Comparison of ENCODE assay signal across 13 mouse cellular contexts in genomic region chr16:92653816-92654215, GRCm38 (mm10).
DNase-seq lines count a peak whose midpoint lies in the region; ATAC-seq lines count a peak whose summit lies in the region.
"Had no signal": no experiment of that assay in that cellular context is flagged by ENCODE, and none has a peak within 500 bp of the region (broad histone marks: within the 10 kb centered on the region; RNA-seq: fewer than 3 reads in every experiment).

No protein-coding gene starts in this region.

- no peak overlapping the region for H3K9ac ChIP-seq in forebrain, embryonic 15.5 days (replicated peaks)
- H3K9ac ChIP-seq in embryonic facial prominence, embryonic 15.5 days: no peak overlapping the region
- H3K9ac ChIP-seq: forebrain, embryonic 12.5 days; liver, embryonic 13.5 days had no signal

- no peak overlapping the region for H3K4me3 ChIP-seq in forebrain, embryonic 10.5 days
- no peak overlapping the region for H3K4me3 ChIP-seq in forebrain, embryonic 15.5 days
- no peak overlapping the region for H3K4me3 ChIP-seq in embryonic facial prominence, embryonic 15.5 days (replicated peaks)
- H3K4me3 ChIP-seq: forebrain, embryonic 12.5 days; liver, embryonic 13.5 days had no signal

- 57% methylated on average over 5 of the region's 5 CpGs for WGBS in forebrain, embryonic 10.5 days
- 60% methylated on average over 5 of the region's 5 CpGs for WGBS in forebrain, embryonic 15.5 days
- 38% methylated on average over 5 of the region's 5 CpGs for WGBS in embryonic facial prominence, embryonic 15.5 days

- no peaks in the 10 kb centered on the region for H3K9me3 ChIP-seq in forebrain, embryonic 10.5 days
- H3K9me3 ChIP-seq in forebrain, embryonic 15.5 days: no peaks in the 10 kb centered on the region
- no peaks in the 10 kb centered on the region for H3K9me3 ChIP-seq in embryonic facial prominence, embryonic 15.5 days (replicated peaks)
- H3K9me3 ChIP-seq: forebrain, embryonic 12.5 days; liver, embryonic 13.5 days had no signal

- intact Hi-C loops in left cerebral cortex, postnatal 10 days (cut with DNase I): no loop called here

- H3K27ac ChIP-seq in forebrain, embryonic 10.5 days: 0 out of 2 replicates have a peak overlapping the region, but pooled peaks have one; percentile 21
- no peak overlapping the region for H3K27ac ChIP-seq in forebrain, embryonic 15.5 days (replicated peaks)
- H3K27ac ChIP-seq in embryonic facial prominence, embryonic 15.5 days (replicated peaks): no peak overlapping the region
- H3K27ac ChIP-seq: forebrain, embryonic 12.5 days; liver, embryonic 13.5 days had no signal

- peaks cover 36% of the 10 kb centered on the region for H3K4me1 ChIP-seq in forebrain, embryonic 10.5 days
- 0 out of 2 replicates have a peak, but pooled peaks cover 5% of the 10 kb centered on the region for H3K4me1 ChIP-seq in forebrain, embryonic 15.5 days
- peaks cover 25% of the 10 kb centered on the region for H3K4me1 ChIP-seq in embryonic facial prominence, embryonic 15.5 days

- no peak for DNase-seq in forebrain, embryonic 10.5 days (ENCODE audit: extremely low spot score, low spot score)
- DNase-seq in 3T3-L1 (ENCODE audit: low read depth, low spot score): peak; percentile 94
- DNase-seq in lung, postnatal 36 days: peak; percentile 49
- no peak for DNase-seq in ovary, postnatal 10 days (ENCODE audit: low spot score)
- no peak for DNase-seq in left cerebral cortex, postnatal 10 days (ENCODE audit: extremely low spot score in 1 of 2, low spot score in 2 of 2)
- DNase-seq in retina, postnatal 1 day: no peak
- DNase-seq: adrenal gland, postnatal 10 days; kidney, postnatal 14 days; liver, embryonic 13.5 days had no signal

- no peaks in the 10 kb centered on the region for H3K36me3 ChIP-seq in forebrain, embryonic 10.5 days (replicated peaks)
- H3K36me3 ChIP-seq in forebrain, embryonic 15.5 days: no peaks in the 10 kb centered on the region
- peaks cover 2% of the 10 kb centered on the region; the same call in 1 of the 2 replicates for H3K36me3 ChIP-seq in embryonic facial prominence, embryonic 15.5 days
- H3K36me3 ChIP-seq: forebrain, embryonic 12.5 days had no signal

- no peaks in the 10 kb centered on the region for H3K27me3 ChIP-seq in forebrain, embryonic 10.5 days (ENCODE audit: poor library complexity, severe bottlenecking)
- no peaks in the 10 kb centered on the region for H3K27me3 ChIP-seq in forebrain, embryonic 15.5 days
- H3K27me3 ChIP-seq in embryonic facial prominence, embryonic 15.5 days: no peaks in the 10 kb centered on the region
- H3K27me3 ChIP-seq: forebrain, embryonic 12.5 days; liver, embryonic 13.5 days had no signal

- ATAC-seq in forebrain, embryonic 15.5 days (replicated peaks): no peak
- peak; percentile 79 for ATAC-seq in embryonic facial prominence, embryonic 15.5 days (ENCODE audit: insufficient number of reproducible peaks, low FRiP score, low TSS enrichment, low read depth)

- no peak overlapping the region for H3K4me2 ChIP-seq in forebrain, embryonic 15.5 days (replicated peaks)
- H3K4me2 ChIP-seq in embryonic facial prominence, embryonic 15.5 days (replicated peaks): no peak overlapping the region
- H3K4me2 ChIP-seq: forebrain, embryonic 12.5 days; heart, embryonic 11.5 days; liver, embryonic 13.5 days had no signal

Comparison
In these comparisons a context has a peak if more than half of its experiments do, and no peak if none do; other contexts are left out.
1. DNase-seq: peak in 3T3-L1 (single experiment) and lung, postnatal 36 days (single experiment); none in forebrain, embryonic 10.5 days (single experiment), ovary, postnatal 10 days (single experiment), left cerebral cortex, postnatal 10 days (0 of 2) and retina, postnatal 1 day (single experiment).